Mouse (Mus musculus): Measurements from ENCODE around the gene Sema6d. TPM values are rescaled to one million over a fixed set of nuclear protein-coding genes. Genes with fewer than 3 reads are reported as not detected.

Gene Sema6d
- polyA plus RNA-seq, 2 experiments: 12.9 to 19.1 TPM

GRCm38 (mm10) chr2:124298872-124299271, 209.1 kb downstream of the Sema6d start:
- ATAC-seq (ENCODE audit: low FRiP score, low read depth): no peak
- TF ChIP-seq POLR2A (IDR thresholded peaks at IDR 0.05; ENCODE audit: borderline replicate concordance, extremely low read depth, insufficient read depth, insufficient read length): no peak

GRCm38 (mm10) chr2:124308605-124309004, 218.8 kb downstream of the Sema6d start:
- H3K9me3 ChIP-seq (ENCODE audit: control insufficient read depth, low read length): no peaks in the 10 kb centered on the region
- no peak overlapping the region for H3K4me3 ChIP-seq (replicated peaks; ENCODE audit: low read length)
- H3K27me3 ChIP-seq (ENCODE audit: control insufficient read depth, insufficient read depth, low read length): no peaks in the 10 kb centered on the region
- H3K27ac ChIP-seq (replicated peaks; ENCODE audit: low read depth, low read length): no peak overlapping the region
- ATAC-seq (ENCODE audit: low FRiP score, low read depth): no peak
- no peak overlapping the region for H3K4me2 ChIP-seq (replicated peaks; ENCODE audit: low read depth, low read length, severe bottlenecking)
- H3K4me1 ChIP-seq (ENCODE audit: control insufficient read depth, insufficient read depth, low read length): no peaks in the 10 kb centered on the region
- no peaks in the 10 kb centered on the region for H3K36me3 ChIP-seq (ENCODE audit: control insufficient read depth, insufficient read depth, low read length)
- DNase-seq (ENCODE audit: low spot score): no peak
- no peak for TF ChIP-seq POLR2A (IDR thresholded peaks at IDR 0.05; ENCODE audit: borderline replicate concordance, extremely low read depth, insufficient read depth, insufficient read length)
- WGBS: 64% methylated on average over 2 of the region's 2 CpGs
- H3K9ac ChIP-seq (ENCODE audit: low read depth, low read length, severe bottlenecking): no peak overlapping the region

More at GRCm38 (mm10) chr2:124298872-124299271, 209.1 kb downstream of the Sema6d start:
- H3K4me2 ChIP-seq (replicated peaks; ENCODE audit: low read depth, low read length, severe bottlenecking): no peak overlapping the region
- H3K4me1 ChIP-seq (ENCODE audit: control insufficient read depth, insufficient read depth, low read length): no peaks in the 10 kb centered on the region
- 18% methylated on average over 1 of the region's 1 CpGs for WGBS
- no peak overlapping the region for H3K27ac ChIP-seq (replicated peaks; ENCODE audit: low read depth, low read length)
- H3K9ac ChIP-seq (ENCODE audit: low read depth, low read length, severe bottlenecking): no peak overlapping the region
- no peaks in the 10 kb centered on the region for H3K36me3 ChIP-seq (ENCODE audit: control insufficient read depth, insufficient read depth, low read length)
- no peaks in the 10 kb centered on the region for H3K9me3 ChIP-seq (ENCODE audit: control insufficient read depth, low read length)
- no peaks in the 10 kb centered on the region for H3K27me3 ChIP-seq (ENCODE audit: control insufficient read depth, insufficient read depth, low read length)
- DNase-seq (ENCODE audit: low spot score): peak; percentile 42
- H3K4me3 ChIP-seq (replicated peaks; ENCODE audit: low read length): no peak overlapping the region

- Histone ChIP-seq H3K27ac (replicated peaks; ENCODE audit: low read depth, low read length) (no peak overlapping the region), H3K4me3 (replicated peaks; ENCODE audit: low read length) (no peak overlapping the region), H3K36me3 (ENCODE audit: control insufficient read depth, insufficient read depth, low read length) (no peaks in the 10 kb centered on the region), H3K4me1 (ENCODE audit: control insufficient read depth, insufficient read depth, low read length) (no peaks in the 10 kb centered on the region), H3K9me3 (ENCODE audit: control insufficient read depth, low read length) (no peaks in the 10 kb centered on the region), H3K9ac (ENCODE audit: low read depth, low read length, severe bottlenecking) (no peak overlapping the region), H3K4me2 (replicated peaks; ENCODE audit: low read depth, low read length, severe bottlenecking) (no peak overlapping the region), H3K27me3 (ENCODE audit: control insufficient read depth, insufficient read depth, low read length) (no peaks in the 10 kb centered on the region)
- no peak for TF ChIP-seq POLR2A (IDR thresholded peaks at IDR 0.05; ENCODE audit: borderline replicate concordance, extremely low read depth, insufficient read depth, insufficient read length)
- DNase-seq (ENCODE audit: low spot score) (no peak), ATAC-seq (ENCODE audit: low FRiP score, low read depth) (no peak)
- WGBS: 91% methylated on average over 6 of the region's 6 CpGs
Observed at GRCm38 (mm10) chr2:124309361-124310128, 219.8 kb downstream of the Sema6d start.

- Histone ChIP-seq H3K4me3 (replicated peaks; ENCODE audit: low read length) (no peak overlapping the region), H3K36me3 (ENCODE audit: control insufficient read depth, insufficient read depth, low read length) (no peaks in the 10 kb centered on the region), H3K4me1 (ENCODE audit: control insufficient read depth, insufficient read depth, low read length) (no peaks in the 10 kb centered on the region), H3K4me2 (replicated peaks; ENCODE audit: low read depth, low read length, severe bottlenecking) (no peak overlapping the region), H3K27me3 (ENCODE audit: control insufficient read depth, insufficient read depth, low read length) (no peaks in the 10 kb centered on the region), H3K9ac (ENCODE audit: low read depth, low read length, severe bottlenecking) (no peak overlapping the region), H3K27ac (replicated peaks; ENCODE audit: low read depth, low read length) (no peak overlapping the region), H3K9me3 (ENCODE audit: control insufficient read depth, low read length) (no peaks in the 10 kb centered on the region)
- WGBS: 79% methylated on average over 5 of the region's 5 CpGs
- DNase-seq (ENCODE audit: low spot score): no peak
- no peak for TF ChIP-seq POLR2A (IDR thresholded peaks at IDR 0.05; ENCODE audit: borderline replicate concordance, extremely low read depth, insufficient read depth, insufficient read length)
- ATAC-seq (ENCODE audit: low FRiP score, low read depth): no peak
Observed at GRCm38 (mm10) chr2:124322528-124323215, 232.9 kb downstream of the Sema6d start.

- DNase-seq (ENCODE audit: low spot score): no peak
Observed at GRCm38 (mm10) chr2:124324107-124324724, 234.4 kb downstream of the Sema6d start.

More at GRCm38 (mm10) chr2:124324107-124324724, 234.4 kb downstream of the Sema6d start:
- Histone ChIP-seq H3K27me3 (ENCODE audit: control insufficient read depth, insufficient read depth, low read length) (no peaks in the 10 kb centered on the region), H3K4me2 (replicated peaks; ENCODE audit: low read depth, low read length, severe bottlenecking) (no peak overlapping the region), H3K9me3 (ENCODE audit: control insufficient read depth, low read length) (no peaks in the 10 kb centered on the region), H3K9ac (ENCODE audit: low read depth, low read length, severe bottlenecking) (no peak overlapping the region), H3K36me3 (ENCODE audit: control insufficient read depth, insufficient read depth, low read length) (no peaks in the 10 kb centered on the region), H3K27ac (replicated peaks; ENCODE audit: low read depth, low read length) (no peak overlapping the region), H3K4me1 (ENCODE audit: control insufficient read depth, insufficient read depth, low read length) (no peaks in the 10 kb centered on the region), H3K4me3 (replicated peaks; ENCODE audit: low read length) (no peak overlapping the region)
- ATAC-seq (ENCODE audit: low FRiP score, low read depth): no peak
- TF ChIP-seq POLR2A (IDR thresholded peaks at IDR 0.05; ENCODE audit: borderline replicate concordance, extremely low read depth, insufficient read depth, insufficient read length): no peak
- 74% methylated on average over 6 of the region's 6 CpGs for WGBS

Data from limb, embryonic 14.5 days (tissue).